Comparison of ENCODE assay signal across 8 mouse cellular contexts in genomic region chr2:49619719-49620522, GRCm38 (mm10). TPM values are rescaled to one million over a fixed set of nuclear protein-coding genes. Genes with fewer than 3 reads are reported as not detected.
DNase-seq lines count a peak whose midpoint lies in the region; ATAC-seq and TF ChIP-seq lines count a peak whose summit lies in the region.

No protein-coding gene starts in this region.

- peak in 1 of 2 experiments; percentile 35 for DNase-seq in layer of hippocampus, adult 2 months (ENCODE audit: low spot score in 2 of 2)
- no peak for DNase-seq in layer of hippocampus, adult 11-12 months (ENCODE audit: low spot score)
- peak; percentile 4 for DNase-seq in T-cell, adult 2 months (ENCODE audit: low spot score)
- no peak for DNase-seq in embryonic facial prominence, embryonic 10.5 days (ENCODE audit: low spot score)
- DNase-seq in hindbrain, postnatal 0 days (ENCODE audit: low spot score) = peak; percentile 63
- peak; percentile 37 for DNase-seq in thymus, postnatal 4 days
- DNase-seq in urinary bladder, postnatal 14 days (ENCODE audit: low spot score) = no peak

- H3K36me3 ChIP-seq in embryonic facial prominence, embryonic 10.5 days (replicated peaks) = peaks cover 31% of the 10 kb centered on the region
- no peaks in the 10 kb centered on the region for H3K36me3 ChIP-seq in hindbrain, postnatal 0 days (ENCODE audit: insufficient read depth, low read length)
- no peaks in the 10 kb centered on the region for H3K36me3 ChIP-seq in midbrain, embryonic 15.5 days (replicated peaks)

- no peaks in the 10 kb centered on the region for H3K27me3 ChIP-seq in embryonic facial prominence, embryonic 10.5 days (replicated peaks; ENCODE audit: low read depth, poor library complexity, severe bottlenecking)
- H3K27me3 ChIP-seq in hindbrain, postnatal 0 days (ENCODE audit: insufficient read depth, low read length) = no peaks in the 10 kb centered on the region
- H3K27me3 ChIP-seq in midbrain, embryonic 15.5 days (replicated peaks) = no peaks in the 10 kb centered on the region

- no peaks in the 10 kb centered on the region; the same call in 1 of the 2 replicates for H3K9me3 ChIP-seq in embryonic facial prominence, embryonic 10.5 days
- no peaks in the 10 kb centered on the region for H3K9me3 ChIP-seq in hindbrain, postnatal 0 days (ENCODE audit: low read length)
- no peaks in the 10 kb centered on the region for H3K9me3 ChIP-seq in midbrain, embryonic 15.5 days

- peaks cover 26% of the 10 kb centered on the region for H3K4me1 ChIP-seq in embryonic facial prominence, embryonic 10.5 days
- H3K4me1 ChIP-seq in hindbrain, postnatal 0 days (ENCODE audit: insufficient read depth, low read length) = 0 out of 2 replicates have a peak, but pooled peaks cover 6% of the 10 kb centered on the region
- H3K4me1 ChIP-seq in midbrain, embryonic 15.5 days = peaks cover 22% of the 10 kb centered on the region

- H3K4me3 ChIP-seq in layer of hippocampus, adult 2 months = peak overlapping the region; percentile 98
- H3K4me3 ChIP-seq in embryonic facial prominence, embryonic 10.5 days = peak overlapping the region; percentile 96
- H3K4me3 ChIP-seq in hindbrain, postnatal 0 days (ENCODE audit: low read length) = peak overlapping the region; percentile 97
- peak overlapping the region; percentile 100 for H3K4me3 ChIP-seq in midbrain, embryonic 15.5 days

- H3K9ac ChIP-seq in hindbrain, postnatal 0 days (replicated peaks; ENCODE audit: low read length) = peak overlapping the region; percentile 97
- peak overlapping the region; percentile 97 for H3K9ac ChIP-seq in midbrain, embryonic 15.5 days

- WGBS in embryonic facial prominence, embryonic 10.5 days = under 1% methylated on average over 33 of the region's 33 CpGs
- 0% methylated on average over 33 of the region's 33 CpGs for WGBS in hindbrain, postnatal 0 days
- WGBS in midbrain, embryonic 15.5 days = under 1% methylated on average over 33 of the region's 33 CpGs

- H3K4me2 ChIP-seq in hindbrain, postnatal 0 days (ENCODE audit: low read depth, low read length) = peak overlapping the region; percentile 67
- peak overlapping the region; percentile 55 for H3K4me2 ChIP-seq in midbrain, embryonic 15.5 days

- no peak for TF ChIP-seq CTCF in layer of hippocampus, adult 2 months (conservative IDR thresholded peaks at IDR 0.05)
- TF ChIP-seq CTCF in hindbrain, postnatal 0 days (IDR thresholded peaks at IDR 0.05; ENCODE audit: low read depth) = no peak

- ATAC-seq in hindbrain, postnatal 0 days = peak; percentile 30
- ATAC-seq in midbrain, embryonic 15.5 days (replicated peaks) = peak; percentile 49

- H3K27ac ChIP-seq in layer of hippocampus, adult 2 months = peak overlapping the region; percentile 96
- H3K27ac ChIP-seq in embryonic facial prominence, embryonic 10.5 days (replicated peaks) = peak overlapping the region; percentile 93
- H3K27ac ChIP-seq in hindbrain, postnatal 0 days = peak overlapping the region; percentile 91
- peak overlapping the region; percentile 96 for H3K27ac ChIP-seq in midbrain, embryonic 15.5 days

RNA-seq across cellular contexts. Expression of gene Kif5c, which starts 0.8 kb away (rescaled TPM):
- 100 to 1,000 TPM; 467 to 553 TPM for total RNA-seq in layer of hippocampus, adult 2 months (2021)
- polyA plus RNA-seq in embryonic facial prominence, embryonic 10.5 days (2016; fragmentation: Nextera tagmentation; extraction: Ambion mirVana) = 30.4 and 30.8 TPM in 2 replicates
- total RNA-seq in hindbrain, postnatal 0 days (2014; rRNA removed) = 262 and 290 TPM in 2 replicates
- 145 and 151 TPM in 2 replicates for polyA plus RNA-seq in hindbrain, postnatal 0 days (2015; fragmentation: Nextera tagmentation; extraction: Ambion mirVana)
- 205 and 215 TPM in 2 replicates for polyA plus RNA-seq in midbrain, embryonic 15.5 days (2015; fragmentation: Nextera tagmentation; extraction: Ambion mirVana)

Comparison
In these comparisons a context has a peak if more than half of its experiments do, and no peak if none do; other contexts are left out.
1. DNase-seq: peak in T-cell, adult 2 months (single experiment), hindbrain, postnatal 0 days (single experiment) and thymus, postnatal 4 days (single experiment); none in layer of hippocampus, adult 11-12 months (single experiment), embryonic facial prominence, embryonic 10.5 days (single experiment) and urinary bladder, postnatal 14 days (single experiment).
2. Peak in every context shown above with its lines, with median percentiles within 50 percentile points of each other: H3K27ac ChIP-seq and H3K4me3 ChIP-seq.